Mouse (Mus musculus) heart, postnatal 0 days (tissue): ENCODE measurements around the gene Klk1b9. TPM values are rescaled to one million over a fixed set of nuclear protein-coding genes. Genes with fewer than 3 reads are reported as not detected.
"Not testable (repeated sequence)": the region's sequence is repeated elsewhere in the genome, so short reads cannot be mapped to it uniquely, and the experiment has no call there.

Source experiments
- ATAC-seq: fragments of 200-750 bp; cut with Nextera tagmentation; 2 replicates; pipeline ENCODE4 v1.8.0; 2017; ENCODE audit warnings: low read depth, moderate number of reproducible peaks, moderate library complexity; ENCODE audit not compliant: insufficient read depth
- DNase-seq: peaks from one replicate; pipeline ENCODE4 v3.0.0-alpha.2; 2016; ENCODE audit warnings: low spot score
- H3K27ac ChIP-seq: fragments of 300-500 bp; sonication (generic); 2 replicates; pipeline ENCODE4 v1.5.1; 2014; ENCODE audit warnings: low read depth, mild to moderate bottlenecking
- H3K27me3 ChIP-seq: fragments of 300-500 bp; sonication (generic); 2 replicates; pipeline ENCODE4 v1.6.1; 2014; ENCODE audit warnings: low read length, mixed read lengths; ENCODE audit not compliant: control insufficient read depth, insufficient read depth
- H3K36me3 ChIP-seq: fragments of 300-500 bp; sonication (generic); replicated peaks from 2 replicates; pipeline ENCODE4 v1.6.1; 2014; ENCODE audit warnings: low read length, mixed read lengths; ENCODE audit not compliant: control insufficient read depth, insufficient read depth
- H3K4me1 ChIP-seq: fragments of 300-500 bp; sonication (generic); 2 replicates; pipeline ENCODE4 v1.6.1; 2014; ENCODE audit warnings: antibody characterized with exemption; ENCODE audit not compliant: control insufficient read depth, insufficient read depth
- H3K4me2 ChIP-seq: fragments of 300-500 bp; sonication (generic); 2 replicates; pipeline ENCODE4 v1.6.1; 2014; ENCODE audit warnings: low read depth, mild to moderate bottlenecking, low read length, moderate library complexity
- H3K4me3 ChIP-seq: fragments of 300-500 bp; sonication (generic); 2 replicates; pipeline ENCODE4 v1.5.1; 2014; ENCODE audit warnings: low read depth, low read length
- H3K9ac ChIP-seq: fragments of 300-500 bp; sonication (generic); replicated peaks from 2 replicates; pipeline ENCODE4 v1.6.1; 2014; ENCODE audit warnings: low read depth, low read length, mixed read lengths
- H3K9me3 ChIP-seq: fragments of 300-500 bp; sonication (generic); replicated peaks from 2 replicates; pipeline ENCODE4 v1.6.1; 2016; ENCODE audit warnings: low read length; ENCODE audit not compliant: control insufficient read depth
- CTCF ChIP-seq: IDR thresholded peaks from 2 replicates; pipeline ENCODE4 v1.5.1; 2016; ENCODE audit warnings: antibody characterized with exemption, control low read depth, low read depth
- EP300 ChIP-seq: IDR thresholded peaks from 2 replicates; pipeline ENCODE4 v1.6.1; 2016; ENCODE audit warnings: antibody characterized with exemption, low read depth
- WGBS: fragments of 180-500 bp; shearing (Covaris S2); extraction: QIAGEN DNeasy Blood & Tissue Kit; methylation state at CpG from one replicate; pipeline ENCODE4 v1.1.7; 2014; 5-methylcytosine and 5-hydroxymethylcytosine counted together
- polyA plus RNA-seq: library from polyadenylated mRNA; unstranded; fragments of >200 nt; fragmentation: Nextera tagmentation; extraction: Ambion mirVana; gene quantifications from 2 replicates; pipeline ENCODE4 v1.2.1, GENCODE M21; 2015
- total RNA-seq: library from RNA; depleted of rRNA; stranded (reverse); fragments of >200 nt; gene quantifications from 2 replicates; pipeline ENCODE4 v1.2.3, GENCODE M21; 2014; ENCODE audit warnings: low replicate concordance

The Klk1b9 gene
- total and polyA plus RNA-seq, 2 experiments from 2014 or later, result not detected

DNA sequence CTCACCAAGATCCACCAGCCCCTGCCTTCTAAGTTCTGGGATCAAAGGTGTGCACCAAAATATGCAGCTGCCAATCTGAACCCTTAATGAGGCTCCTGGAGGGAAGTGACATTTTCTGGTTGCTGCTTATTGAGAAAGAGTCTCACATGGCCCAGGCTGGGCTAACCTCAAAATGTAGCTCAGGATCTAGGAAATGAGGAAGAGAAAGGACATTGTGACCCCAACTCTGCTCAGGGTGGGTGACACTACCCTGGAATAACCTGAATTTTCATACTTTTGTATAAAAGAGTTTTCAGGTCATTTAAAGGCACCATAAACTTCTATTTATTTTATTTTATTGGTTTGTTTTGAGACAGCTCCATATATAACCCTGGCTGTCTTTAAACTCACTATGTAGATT is 9.8 kb downstream of the Klk1b9 start:
- DNase-seq, result no peak
- TF ChIP-seq EP300 (no peak), CTCF (no peak)
- no peak for ATAC-seq
- H3K27me3 ChIP-seq, result no peaks in the 10 kb centered on the region
- no peak overlapping the region for H3K4me3 ChIP-seq
- no peak overlapping the region for H3K27ac ChIP-seq
- no peaks in the 10 kb centered on the region for H3K9me3 ChIP-seq
- H3K4me1 ChIP-seq, result no peaks in the 10 kb centered on the region
- no peak overlapping the region for H3K4me2 ChIP-seq
- H3K9ac ChIP-seq, result no peak overlapping the region
- H3K36me3 ChIP-seq, result no peaks in the 10 kb centered on the region

DNA sequence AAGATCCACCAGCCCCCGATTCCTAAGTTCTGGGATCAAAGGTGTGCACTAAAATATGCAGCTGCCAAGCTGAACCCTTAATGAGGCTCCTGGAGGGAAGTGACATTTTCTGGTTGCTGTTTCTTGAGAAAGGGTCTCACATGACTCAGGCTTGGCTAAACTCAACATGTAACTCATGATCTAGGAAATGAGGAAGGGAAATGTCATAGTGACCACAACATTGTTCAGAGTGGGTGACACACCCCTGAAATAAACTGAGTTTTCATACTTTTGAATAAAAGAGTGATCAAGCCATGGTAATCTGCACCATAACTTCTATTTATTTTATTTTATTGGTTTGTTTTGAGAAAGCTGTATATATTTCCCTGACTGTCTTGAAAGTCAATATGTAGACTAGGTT is 19.0 kb downstream of the Klk1b9 start:
- DNase-seq, H3K9me3 ChIP-seq, H3K4me2 ChIP-seq, ATAC-seq, H3K36me3 ChIP-seq, H3K27ac ChIP-seq, H3K27me3 ChIP-seq, H3K9ac ChIP-seq, H3K4me3 ChIP-seq, H3K4me1 ChIP-seq: not testable (repeated sequence)
- 50% methylated on average over 1 of the region's 1 CpGs for WGBS

DNA sequence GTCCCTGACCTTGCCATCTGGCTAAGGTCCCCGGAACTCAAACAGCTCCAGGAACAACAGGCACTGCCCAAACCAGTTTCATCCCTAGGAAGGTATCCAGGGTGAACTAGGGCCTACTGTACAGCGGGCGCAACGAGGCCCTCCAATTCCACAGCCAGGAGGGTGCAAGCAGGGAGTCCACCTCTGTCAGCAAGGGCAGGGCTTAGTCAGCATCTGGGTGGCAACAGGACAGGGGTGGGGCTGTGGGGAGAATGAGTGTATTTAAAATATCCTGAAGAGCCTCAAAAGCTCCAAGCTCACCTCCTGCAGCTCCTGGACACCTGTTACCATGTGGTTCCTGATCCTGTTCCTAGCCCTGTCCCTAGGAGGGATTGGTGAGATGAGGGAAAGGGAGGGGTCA is 19.7 kb downstream of the Klk1b9 start, which contains the start of gene Klk1b11:
Klk1b11 (plus strand) TSS at position 301 of the 400 bp plus-strand sequence.
- H3K4me1 ChIP-seq, ATAC-seq, H3K27ac ChIP-seq, H3K36me3 ChIP-seq, H3K4me3 ChIP-seq, H3K9me3 ChIP-seq, H3K4me2 ChIP-seq, H3K9ac ChIP-seq, DNase-seq, H3K27me3 ChIP-seq: not testable (repeated sequence)
- 77% methylated on average over 4 of the region's 4 CpGs for WGBS

DNA sequence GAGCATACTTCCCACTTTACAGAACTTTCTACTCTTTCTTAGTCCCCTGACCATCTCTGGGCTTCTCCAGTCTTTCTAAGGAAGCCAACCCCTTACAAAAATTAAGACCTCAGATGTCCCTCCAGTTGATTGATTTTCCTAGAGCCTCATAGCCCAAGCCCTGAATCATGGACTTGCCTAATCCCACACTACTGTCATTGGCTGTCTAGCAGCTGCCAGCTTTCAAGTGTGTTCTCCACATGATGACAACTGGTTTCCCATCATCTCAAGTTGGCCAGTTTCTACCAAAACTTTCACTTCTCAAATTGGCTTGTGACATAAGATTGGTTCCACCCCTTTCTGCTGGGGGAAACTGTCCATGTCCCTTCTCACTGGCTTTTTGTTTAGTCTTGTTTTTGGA is 29.0 kb downstream of the Klk1b9 start:
- TF ChIP-seq EP300, result no peak
- DNase-seq (no peak), ATAC-seq (no peak)
- H3K4me1 ChIP-seq, result no peaks in the 10 kb centered on the region
- no peak overlapping the region for H3K9ac ChIP-seq
- H3K27ac ChIP-seq, result no peak overlapping the region
- no peaks in the 10 kb centered on the region for H3K36me3 ChIP-seq
- no peaks in the 10 kb centered on the region for H3K27me3 ChIP-seq
- H3K4me2 ChIP-seq, result no peak overlapping the region
- no peaks in the 10 kb centered on the region for H3K9me3 ChIP-seq
- no peak overlapping the region for H3K4me3 ChIP-seq

DNA sequence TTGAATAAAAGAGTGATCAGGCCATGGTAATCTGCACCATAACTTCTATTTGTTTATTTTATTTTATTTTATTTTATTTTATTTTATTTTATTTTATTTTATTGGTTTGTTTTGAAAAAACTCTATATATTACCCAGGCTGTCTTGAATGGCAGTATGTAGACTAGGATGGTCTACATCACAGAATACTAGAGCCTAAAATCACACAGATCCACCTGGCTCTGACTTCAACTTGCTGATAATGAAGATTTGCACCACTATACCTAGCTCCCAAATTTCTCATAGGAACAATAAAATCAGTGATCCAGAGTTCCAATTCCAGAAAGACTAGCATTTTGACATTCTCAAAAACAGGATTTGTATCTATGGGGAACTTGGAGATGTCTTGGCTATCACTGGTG is 36.0 kb downstream of the Klk1b9 start, which contains the start of gene Klk1b26:
Klk1b26 (plus strand) TSS at position 301 of the 400 bp plus-strand sequence.
- ATAC-seq, H3K9me3 ChIP-seq, H3K27ac ChIP-seq, H3K4me3 ChIP-seq, DNase-seq, H3K4me1 ChIP-seq, H3K9ac ChIP-seq, H3K4me2 ChIP-seq, H3K36me3 ChIP-seq, H3K27me3 ChIP-seq: not testable (repeated sequence)

DNA sequence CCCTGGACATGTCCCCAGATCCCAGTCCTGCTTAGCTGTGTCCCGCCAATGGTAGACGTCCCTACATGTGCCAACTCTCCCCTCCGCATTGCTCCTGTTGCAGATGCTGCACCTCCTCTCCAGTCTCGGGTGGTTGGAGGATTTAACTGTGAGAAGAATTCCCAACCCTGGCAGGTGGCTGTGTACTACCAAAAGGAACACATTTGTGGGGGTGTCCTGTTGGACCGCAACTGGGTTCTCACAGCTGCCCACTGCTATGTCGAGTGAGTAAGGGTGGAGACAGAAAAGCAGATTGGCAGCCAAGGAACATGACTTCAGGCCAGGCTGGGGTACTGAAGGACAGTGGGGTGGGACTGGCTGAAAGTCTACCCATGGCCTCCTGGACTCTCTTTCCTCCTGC is 38.8 kb downstream of the Klk1b9 start:
- not testable (repeated sequence) for DNase-seq, H3K9ac ChIP-seq, H3K27me3 ChIP-seq, H3K9me3 ChIP-seq, ATAC-seq, H3K27ac ChIP-seq, H3K36me3 ChIP-seq, H3K4me2 ChIP-seq, H3K4me3 ChIP-seq, H3K4me1 ChIP-seq
- 70% methylated on average over 6 of the region's 6 CpGs for WGBS
